Mouse (Mus musculus) hindbrain, embryonic 13.5 days (tissue): Measurements from ENCODE around the gene Mfsd4b1. TPM values are rescaled to one million over a fixed set of nuclear protein-coding genes. Genes with fewer than 3 reads are reported as not detected.
A peak's percentile ranks its signal among the peaks of the same experiment; 100 is the strongest.

ENCODE experiments used
- ATAC-seq: fragments of 200-750 bp; cut with Nextera tagmentation; 2 replicates; pipeline ENCODE4 v1.8.0; 2017; ENCODE audit warnings: moderate TSS enrichment; ENCODE audit not compliant: low FRiP score
- H3K27ac ChIP-seq: fragments of 300-500 bp; sonication (generic); 2 replicates; pipeline ENCODE4 v1.5.1; 2015; ENCODE audit warnings: inconsistent platforms, mild to moderate bottlenecking, moderate library complexity
- H3K27me3 ChIP-seq: fragments of 300-500 bp; sonication (generic); 2 replicates; pipeline ENCODE4 v1.6.1; 2015; ENCODE audit warnings: mild to moderate bottlenecking, inconsistent platforms
- H3K36me3 ChIP-seq: fragments of 300-500 bp; sonication (generic); 2 replicates; pipeline ENCODE4 v1.6.1; 2015; ENCODE audit warnings: mild to moderate bottlenecking, inconsistent platforms
- H3K4me1 ChIP-seq: fragments of 300-500 bp; sonication (generic); replicated peaks from 2 replicates; pipeline ENCODE4 v1.6.1; 2015; ENCODE audit warnings: inconsistent platforms
- H3K4me2 ChIP-seq: fragments of 300-500 bp; sonication (generic); 2 replicates; pipeline ENCODE4 v1.6.1; 2015; ENCODE audit warnings: inconsistent platforms, mild to moderate bottlenecking, moderate library complexity
- H3K4me3 ChIP-seq: fragments of 300-500 bp; sonication (generic); 2 replicates; pipeline ENCODE4 v1.5.1; 2015; ENCODE audit warnings: mild to moderate bottlenecking, inconsistent platforms
- H3K9ac ChIP-seq: fragments of 300-500 bp; sonication (generic); 2 replicates; pipeline ENCODE4 v1.6.1; 2015; ENCODE audit warnings: mild to moderate bottlenecking, inconsistent platforms
- H3K9me3 ChIP-seq: fragments of 300-500 bp; sonication (generic); 2 replicates; pipeline ENCODE4 v1.6.1; 2016; ENCODE audit warnings: inconsistent platforms
- WGBS: fragments of 180-500 bp; shearing (Covaris S2); methylation state at CpG from one replicate; pipeline ENCODE4 v1.1.7; 2015; 5-methylcytosine and 5-hydroxymethylcytosine counted together
- polyA plus RNA-seq: library from polyadenylated mRNA; unstranded; fragments of >200 nt; fragmentation: Nextera tagmentation; extraction: Ambion mirVana; gene quantifications from 2 replicates; pipeline ENCODE4 v1.2.1, GENCODE M21; 2015

The Mfsd4b1 gene
- 0.14 TPM in 2 replicates for polyA plus RNA-seq

- Histone ChIP-seq H3K27ac (peak within 1 kb of the TSS; percentile 86), H3K4me1 (peaks cover 14% of the 10 kb centered on the region), H3K27me3 (0 out of 2 replicates have a peak, but pooled peaks cover 9% of the 10 kb centered on the region), H3K4me2 (peak within 1 kb of the TSS; percentile 87), H3K36me3 (no peaks in the 10 kb centered on the region), H3K9ac (peak within 1 kb of the TSS; percentile 81), H3K4me3 (peak within 1 kb of the TSS; percentile 74), H3K9me3 (no peaks in the 10 kb centered on the region; the same call in 1 of the 2 replicates)
- peak; percentile 98 for ATAC-seq
- 2% methylated on average over 46 of the region's 46 CpGs for whole genome bisulfite sequencing
These were observed at the start of gene Mfsd4b1 for GRCm38 (mm10) chr10:40024554-40025428. TSS of gene Mfsd4b1 (minus strand) at chr10:40025268.

DNA sequence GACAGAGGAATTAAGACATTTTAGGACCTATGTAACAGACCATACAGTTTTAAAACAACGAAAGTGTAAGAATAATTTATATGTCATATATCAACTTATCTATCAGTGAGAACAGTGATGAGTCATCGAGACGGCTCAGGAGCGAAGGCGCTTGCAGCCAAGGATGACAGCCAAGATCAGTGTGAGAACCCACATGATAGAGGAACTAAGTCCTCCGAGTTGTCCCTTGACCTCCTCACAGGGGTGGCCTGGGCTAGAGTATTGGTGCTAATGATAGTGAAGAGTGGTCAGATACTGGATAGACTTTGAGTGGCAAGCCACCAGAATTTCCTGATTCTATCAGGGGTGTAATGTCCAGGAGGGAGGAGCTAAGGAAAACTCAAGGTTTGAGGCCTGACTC is 48.5 kb upstream of the Mfsd4b1 start:
- Histone ChIP-seq H3K27me3 (no peaks in the 10 kb centered on the region), H3K36me3 (no peaks in the 10 kb centered on the region), H3K4me1 (peaks cover 4% of the 10 kb centered on the region; the same call in 1 of the 2 replicates), H3K27ac (no peak overlapping the region), H3K9ac (no peak overlapping the region), H3K4me3 (no peak overlapping the region), H3K4me2 (no peak overlapping the region), H3K9me3 (no peaks in the 10 kb centered on the region)
- no peak for ATAC-seq
- WGBS, result 91% methylated on average over 6 of the region's 6 CpGs

DNA sequence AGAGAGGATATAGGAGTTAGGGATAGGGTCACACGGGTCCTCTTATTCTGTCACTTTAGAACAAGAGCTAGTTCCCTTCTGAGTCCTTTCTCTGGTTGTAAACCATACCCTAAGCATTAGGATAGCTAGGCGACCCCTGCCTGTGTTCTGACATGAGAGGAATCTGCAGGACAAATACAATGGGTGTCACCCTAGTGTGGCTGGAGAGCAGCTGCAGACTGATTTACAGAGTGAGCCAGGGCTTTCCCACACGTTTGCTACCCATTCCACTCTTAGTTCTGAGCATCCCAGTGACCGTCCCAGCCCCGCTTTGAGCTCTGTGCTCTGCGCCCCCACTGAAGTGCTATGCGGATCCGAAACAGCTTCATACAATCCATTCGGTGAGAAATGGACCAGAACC is 45.6 kb upstream of the Mfsd4b1 start:
- H3K27me3 ChIP-seq, result no peaks in the 10 kb centered on the region
- ATAC-seq, result no peak
- no peaks in the 10 kb centered on the region for H3K36me3 ChIP-seq
- H3K4me1 ChIP-seq, result peaks cover 4% of the 10 kb centered on the region
- no peak overlapping the region for H3K9ac ChIP-seq
- no peak overlapping the region for H3K4me3 ChIP-seq
- H3K4me2 ChIP-seq, result no peak overlapping the region
- no peak overlapping the region for H3K27ac ChIP-seq
- 48% methylated on average over 9 of the region's 9 CpGs for WGBS
- H3K9me3 ChIP-seq, result no peaks in the 10 kb centered on the region

DNA sequence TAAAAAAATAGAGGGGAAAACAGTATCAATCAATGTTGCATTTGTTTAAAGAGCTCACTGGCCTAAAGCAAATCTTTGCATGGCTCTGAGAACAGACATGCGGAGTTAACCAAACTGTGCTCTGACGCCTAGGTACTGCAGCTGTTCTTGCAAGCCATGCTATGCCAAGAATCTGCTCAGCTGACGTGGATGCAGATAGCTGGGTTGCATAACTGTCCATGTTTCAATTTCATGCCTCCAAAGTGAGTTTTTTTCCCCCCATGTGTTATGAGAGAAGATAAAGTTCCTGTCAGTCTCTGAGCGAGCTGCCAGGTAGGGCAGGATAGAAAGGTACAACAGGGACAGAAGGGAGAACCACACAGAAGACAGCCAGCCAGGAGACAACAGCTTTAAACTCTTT is 44.2 kb upstream of the Mfsd4b1 start:
- H3K27me3 ChIP-seq, result no peaks in the 10 kb centered on the region
- H3K27ac ChIP-seq, result no peak overlapping the region
- H3K36me3 ChIP-seq, result no peaks in the 10 kb centered on the region
- ATAC-seq, result no peak
- H3K9me3 ChIP-seq, result no peaks in the 10 kb centered on the region
- no peak overlapping the region for H3K4me2 ChIP-seq
- H3K4me1 ChIP-seq, result peaks cover 8% of the 10 kb centered on the region
- H3K4me3 ChIP-seq, result no peak overlapping the region
- WGBS, result 47% methylated on average over 4 of the region's 4 CpGs
- no peak overlapping the region for H3K9ac ChIP-seq

DNA sequence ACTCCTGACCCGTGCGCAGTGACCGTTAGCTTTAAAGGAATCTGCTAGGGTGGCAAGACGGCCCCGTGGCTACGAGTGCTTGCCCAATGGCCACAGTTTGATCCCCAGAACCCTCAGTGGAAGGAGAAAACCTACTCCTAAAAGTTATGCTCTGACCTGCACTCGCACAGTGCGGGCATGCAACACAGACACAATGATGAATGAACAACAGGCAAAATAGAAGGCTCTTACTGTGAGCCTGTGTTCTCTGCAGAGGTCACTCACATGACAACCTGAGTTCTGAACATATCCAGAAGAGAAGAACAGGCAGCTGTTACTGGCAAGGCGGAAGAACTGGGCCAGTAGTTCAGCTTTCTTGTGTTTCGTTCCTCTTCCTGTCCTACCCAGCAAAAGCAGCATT is 43.5 kb upstream of the Mfsd4b1 start:
- Histone ChIP-seq H3K4me3 (no peak overlapping the region), H3K9me3 (no peaks in the 10 kb centered on the region), H3K4me2 (no peak overlapping the region), H3K36me3 (no peaks in the 10 kb centered on the region), H3K4me1 (peaks cover 8% of the 10 kb centered on the region), H3K9ac (no peak overlapping the region), H3K27me3 (no peaks in the 10 kb centered on the region), H3K27ac (no peak overlapping the region)
- ATAC-seq, result no peak
- WGBS, result 68% methylated on average over 10 of the region's 10 CpGs

GRCm38 (mm10) chr10:40067529-40067928 is 42.5 kb upstream of the Mfsd4b1 start:
- Histone ChIP-seq H3K4me3 (no peak overlapping the region), H3K27me3 (no peaks in the 10 kb centered on the region), H3K4me1 (peaks cover 8% of the 10 kb centered on the region), H3K4me2 (no peak overlapping the region), H3K36me3 (no peaks in the 10 kb centered on the region), H3K9me3 (no peaks in the 10 kb centered on the region), H3K27ac (no peak overlapping the region), H3K9ac (no peak overlapping the region)
- ATAC-seq, result no peak
- WGBS, result 25% methylated on average over 1 of the region's 1 CpGs

DNA sequence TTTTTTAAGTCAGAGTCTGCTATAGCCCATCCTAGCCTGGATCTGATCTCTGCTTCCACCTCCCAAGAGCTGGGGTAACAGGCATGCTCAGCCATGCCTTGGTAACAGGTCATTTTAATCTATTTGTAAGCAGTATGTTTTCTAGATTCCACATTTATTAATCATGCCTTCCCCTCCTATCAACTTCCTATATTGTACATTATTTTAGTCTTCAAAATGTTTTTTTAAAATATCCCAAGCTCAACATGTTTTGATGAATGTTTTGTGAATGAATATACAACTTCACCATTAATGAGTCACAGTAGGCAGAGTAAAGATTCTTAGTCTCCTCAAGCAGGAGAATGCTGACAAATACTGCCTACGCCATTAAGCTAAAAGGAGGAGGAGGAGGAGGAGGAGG is 42.0 kb upstream of the Mfsd4b1 start:
- Histone ChIP-seq H3K9me3 (no peaks in the 10 kb centered on the region), H3K27me3 (no peaks in the 10 kb centered on the region), H3K27ac (no peak overlapping the region), H3K4me3 (no peak overlapping the region), H3K4me1 (peaks cover 8% of the 10 kb centered on the region), H3K9ac (no peak overlapping the region), H3K36me3 (no peaks in the 10 kb centered on the region), H3K4me2 (no peak overlapping the region)
- no peak for ATAC-seq
- WGBS, result no CpG with 5 or more reads among the region's 1 CpGs

GRCm38 (mm10) chr10:40065357-40065756 is 40.3 kb upstream of the Mfsd4b1 start:
- Histone ChIP-seq H3K36me3 (no peaks in the 10 kb centered on the region), H3K4me1 (peaks cover 4% of the 10 kb centered on the region), H3K4me3 (no peak overlapping the region), H3K9me3 (no peaks in the 10 kb centered on the region), H3K4me2 (no peak overlapping the region), H3K27me3 (no peaks in the 10 kb centered on the region), H3K9ac (no peak overlapping the region), H3K27ac (peak overlapping the region; percentile 30; the same call in 1 of the 2 replicates)
- WGBS, result 38% methylated on average over 3 of the region's 3 CpGs
- ATAC-seq, result no peak

DNA sequence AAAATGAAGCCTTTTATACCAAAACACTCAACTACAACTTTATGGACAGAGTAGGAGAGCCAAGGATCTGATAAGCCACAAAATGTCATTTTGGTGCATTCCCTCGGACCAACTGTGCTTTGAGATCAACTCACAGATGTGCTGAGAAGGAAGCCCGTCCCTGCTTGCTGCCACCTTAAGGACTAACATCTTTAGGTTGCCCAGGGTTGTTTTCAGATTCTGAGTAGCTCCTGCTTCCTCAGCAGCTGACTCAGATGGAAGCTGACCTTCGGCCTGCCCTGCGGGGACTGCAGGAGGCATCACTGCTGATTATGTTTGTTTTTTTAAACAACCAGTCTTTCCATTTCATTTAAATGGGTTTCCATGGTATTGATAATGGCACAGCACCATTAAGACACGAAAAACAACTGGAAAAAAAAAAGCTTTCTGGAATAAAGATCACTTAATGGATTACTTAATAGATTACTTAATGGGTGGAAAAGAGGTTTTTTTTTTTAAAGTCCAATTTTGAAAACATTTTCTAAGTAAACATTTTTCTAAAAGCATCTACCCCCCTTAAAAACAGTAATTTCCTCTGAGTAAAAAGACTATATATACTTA is 38.3 kb upstream of the Mfsd4b1 start:
- H3K36me3 ChIP-seq, result no peaks in the 10 kb centered on the region
- no peak overlapping the region for H3K4me3 ChIP-seq
- no peak for ATAC-seq
- H3K4me1 ChIP-seq, result peaks cover 4% of the 10 kb centered on the region
- WGBS, result 22% methylated on average over 5 of the region's 5 CpGs
- H3K9me3 ChIP-seq, result no peaks in the 10 kb centered on the region
- H3K9ac ChIP-seq, result no peak overlapping the region
- H3K27ac ChIP-seq, result no peak overlapping the region
- no peaks in the 10 kb centered on the region for H3K27me3 ChIP-seq
- H3K4me2 ChIP-seq, result no peak overlapping the region

DNA sequence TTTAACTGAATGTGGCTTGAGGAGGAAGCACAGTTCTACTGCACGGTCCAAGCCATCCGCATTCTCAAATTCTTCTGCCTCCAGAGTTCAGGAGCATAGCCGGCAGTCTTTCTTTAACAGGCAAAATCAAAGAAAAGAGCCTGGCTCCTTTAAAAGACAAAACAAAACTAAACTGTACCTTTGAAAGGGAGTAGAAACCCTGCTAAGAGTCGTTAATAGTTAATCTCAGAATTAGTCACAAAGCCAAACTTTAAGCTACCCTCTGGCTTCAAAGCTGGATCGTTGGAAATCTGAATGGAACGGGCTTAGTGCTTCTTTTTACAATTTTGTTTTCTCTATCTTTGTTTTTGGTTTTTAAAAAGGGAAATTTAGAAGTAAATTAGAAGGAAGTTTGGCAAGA is 37.7 kb upstream of the Mfsd4b1 start:
- ATAC-seq, result no peak

DNA sequence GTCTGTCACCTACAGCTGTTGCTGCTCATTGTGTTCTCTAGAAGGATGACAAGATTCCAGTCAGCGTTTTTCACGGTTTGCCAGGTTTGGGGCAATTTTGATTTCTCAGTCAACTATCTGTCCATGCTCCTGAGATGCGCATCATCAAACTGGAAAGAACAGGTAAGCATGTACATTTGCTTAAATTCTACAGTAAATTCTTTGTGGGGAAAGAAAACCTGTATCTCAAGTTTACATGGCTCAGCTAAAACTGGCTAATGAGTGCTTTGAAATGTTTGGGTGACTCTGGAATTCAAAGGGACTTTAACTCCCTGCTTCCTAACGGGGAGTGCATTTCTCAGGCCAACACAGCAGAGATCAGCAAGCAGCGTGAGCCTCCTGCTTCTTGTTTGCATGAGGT is 36.9 kb upstream of the Mfsd4b1 start:
- no peak overlapping the region for H3K4me2 ChIP-seq
- H3K27ac ChIP-seq, result no peak overlapping the region
- no peak overlapping the region for H3K4me3 ChIP-seq
- no peaks in the 10 kb centered on the region for H3K27me3 ChIP-seq
- 82% methylated on average over 5 of the region's 5 CpGs for WGBS
- H3K4me1 ChIP-seq, result peaks cover 4% of the 10 kb centered on the region
- H3K36me3 ChIP-seq, result no peaks in the 10 kb centered on the region
- no peak overlapping the region for H3K9ac ChIP-seq
- H3K9me3 ChIP-seq, result no peaks in the 10 kb centered on the region
- no peak for ATAC-seq

More for the DNA sequence above, 37.7 kb upstream of the Mfsd4b1 start:
- peaks cover 4% of the 10 kb centered on the region for H3K4me1 ChIP-seq
- no peak overlapping the region for H3K9ac ChIP-seq
- no peak overlapping the region for H3K4me2 ChIP-seq
- no peak overlapping the region for H3K27ac ChIP-seq
- H3K9me3 ChIP-seq, result no peaks in the 10 kb centered on the region
- no peaks in the 10 kb centered on the region for H3K36me3 ChIP-seq
- H3K4me3 ChIP-seq, result no peak overlapping the region
- 35% methylated on average over 6 of the region's 6 CpGs for WGBS
- H3K27me3 ChIP-seq, result no peaks in the 10 kb centered on the region

GRCm38 (mm10) chr10:40058786-40059120 is 33.7 kb upstream of the Mfsd4b1 start:
- Histone ChIP-seq H3K36me3 (no peaks in the 10 kb centered on the region), H3K4me1 (no peaks in the 10 kb centered on the region), H3K9ac (no peak overlapping the region), H3K4me2 (no peak overlapping the region), H3K4me3 (no peak overlapping the region), H3K27me3 (no peaks in the 10 kb centered on the region), H3K9me3 (no peaks in the 10 kb centered on the region), H3K27ac (no peak overlapping the region)
- ATAC-seq, result no peak
- 82% methylated on average over 3 of the region's 3 CpGs for WGBS
